Mouse (Mus musculus): ENCODE results near the gene Pml.

- no peak for TF ChIP-seq GATA1 (IDR thresholded peaks at IDR 0.05; ENCODE audit: borderline replicate concordance, low read length)
- no peak for TF ChIP-seq FLI1 (IDR thresholded peaks at IDR 0.05; ENCODE audit: low read length)
These were observed 49.1 kb downstream of the Pml start for GRCm38 (mm10) chr9:58200270-58201090.
